Mouse (Mus musculus): ENCODE results near the gene Bnc2.

Gene Bnc2

GRCm38 (mm10) chr4:84507551-84507950 lies 167.5 kb downstream of the Bnc2 start:
- no peak for DNase-seq (ENCODE audit: inconsistent ontology term)

DNA sequence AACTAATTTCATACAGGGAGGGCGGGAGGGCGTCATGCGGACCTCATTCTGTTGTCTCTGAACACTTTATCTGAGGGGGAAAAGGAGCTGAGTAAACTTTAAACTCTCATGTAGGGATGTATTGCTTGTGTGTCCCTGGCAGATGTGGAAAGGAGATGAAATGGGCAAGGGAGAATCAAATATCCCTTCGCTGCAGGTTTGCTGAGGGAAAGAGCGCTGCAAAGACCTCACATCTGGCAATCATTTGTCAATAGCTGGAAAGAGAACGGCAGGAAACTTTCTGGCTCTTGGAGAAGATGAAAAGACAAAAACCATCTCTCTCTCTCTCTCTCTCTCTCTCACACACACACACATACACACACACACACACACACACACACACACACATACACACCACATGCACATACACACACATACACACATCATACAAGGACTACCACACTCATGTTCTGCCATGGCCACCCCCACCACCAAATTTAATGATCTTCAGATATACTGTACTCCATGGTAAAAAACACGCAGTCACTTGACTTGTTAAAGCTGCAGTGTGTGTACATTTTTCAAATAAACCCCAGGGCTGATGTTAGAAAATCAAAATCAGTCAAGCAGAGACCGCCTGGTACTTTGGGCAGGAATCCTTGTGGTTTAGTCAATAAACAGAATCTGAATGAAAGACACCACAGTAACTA lies 172.3 kb downstream of the Bnc2 start:
- DNase-seq (ENCODE audit: inconsistent ontology term): no peak

- no peak for DNase-seq (ENCODE audit: inconsistent ontology term)
Observed at GRCm38 (mm10) chr4:84500796-84501349, 174.2 kb downstream of the Bnc2 start.

- DNase-seq (ENCODE audit: inconsistent ontology term): no peak
Observed at GRCm38 (mm10) chr4:84500259-84500658, 174.8 kb downstream of the Bnc2 start.

GRCm38 (mm10) chr4:84498469-84498868 lies 176.6 kb downstream of the Bnc2 start:
- no peak for DNase-seq (ENCODE audit: inconsistent ontology term)

DNA sequence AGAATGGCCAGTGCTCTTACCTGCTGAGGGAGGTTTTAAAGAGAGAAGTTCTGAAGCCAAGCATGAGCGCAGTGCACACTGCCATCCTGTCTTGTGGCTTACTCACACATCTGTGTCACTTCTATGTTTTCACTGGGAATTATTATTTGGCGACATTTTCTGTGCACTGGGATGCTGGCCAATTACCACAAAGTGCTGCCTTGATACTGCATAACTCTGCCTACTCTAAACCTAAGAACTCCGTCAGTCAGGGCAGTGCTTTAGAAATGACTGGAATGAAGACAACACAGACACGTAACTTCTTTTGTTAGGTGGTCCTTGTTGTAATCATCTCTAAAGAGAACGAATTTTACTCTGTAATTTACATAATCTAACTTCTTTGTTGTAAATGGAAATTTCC lies 186.8 kb downstream of the Bnc2 start:
- DNase-seq (ENCODE audit: inconsistent ontology term): peak; percentile 70

GRCm38 (mm10) chr4:84482680-84483079 lies 192.4 kb downstream of the Bnc2 start:
- DNase-seq (ENCODE audit: inconsistent ontology term): no peak

- DNase-seq (ENCODE audit: inconsistent ontology term): no peak
Observed at GRCm38 (mm10) chr4:84472643-84473042, 202.4 kb downstream of the Bnc2 start.

DNA sequence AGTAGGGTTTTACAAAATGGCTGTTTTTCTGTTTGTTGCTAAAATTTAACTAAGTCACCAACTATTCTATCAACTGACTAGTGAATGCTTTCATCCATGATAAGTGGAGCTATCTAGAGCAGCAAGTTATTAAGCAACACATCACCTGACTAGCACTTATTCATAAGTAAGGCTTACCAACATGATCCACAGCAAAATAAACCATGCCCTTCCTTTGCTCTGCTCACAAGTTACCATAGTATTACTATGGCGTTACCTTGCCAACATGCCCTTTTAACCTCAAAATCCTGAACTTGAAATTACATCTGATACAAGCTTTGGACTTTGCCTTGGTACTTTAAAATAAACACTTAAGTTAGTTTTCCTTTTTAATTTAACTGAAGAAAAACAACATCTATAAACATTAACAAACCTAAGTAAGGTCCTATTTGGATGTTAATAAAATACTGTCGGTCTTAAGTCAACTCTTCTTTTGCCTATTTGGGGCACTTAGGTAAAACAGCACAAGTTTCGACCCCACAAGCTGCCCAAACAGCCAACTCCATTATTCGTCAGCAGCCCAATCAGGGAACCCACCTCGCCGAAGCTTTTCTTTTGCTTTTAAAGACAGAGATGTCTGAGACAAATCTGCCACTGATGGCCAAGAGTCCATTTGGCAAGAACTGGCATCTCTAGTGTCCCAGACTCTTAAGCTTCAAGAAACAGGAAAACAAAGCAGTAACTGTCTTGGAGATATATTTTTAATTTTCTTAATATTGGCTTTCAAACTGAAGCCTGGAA lies 204.8 kb downstream of the Bnc2 start:
- DNase-seq (ENCODE audit: inconsistent ontology term): no peak

GRCm38 (mm10) chr4:84469400-84469799 lies 205.7 kb downstream of the Bnc2 start:
- no peak for DNase-seq (ENCODE audit: inconsistent ontology term)

DNA sequence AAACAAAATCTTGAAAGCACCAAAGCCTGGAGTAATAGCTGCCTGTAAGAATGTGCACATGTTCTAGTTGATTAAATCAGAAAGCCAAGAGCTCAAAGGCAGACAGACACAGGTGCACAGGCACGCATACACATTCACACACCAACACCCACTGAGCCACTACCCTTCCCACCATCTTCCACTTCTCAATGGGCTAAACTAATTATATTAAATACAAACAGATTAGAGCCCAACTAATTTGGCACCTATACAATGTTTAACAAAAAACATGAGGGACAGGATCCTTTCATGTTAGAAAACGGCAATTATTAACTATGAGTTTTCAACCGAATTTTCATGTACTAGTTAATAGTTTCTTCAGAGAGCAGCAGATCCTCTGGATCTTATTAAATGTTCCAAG lies 207.4 kb downstream of the Bnc2 start:
- DNase-seq (ENCODE audit: inconsistent ontology term): no peak

DNA sequence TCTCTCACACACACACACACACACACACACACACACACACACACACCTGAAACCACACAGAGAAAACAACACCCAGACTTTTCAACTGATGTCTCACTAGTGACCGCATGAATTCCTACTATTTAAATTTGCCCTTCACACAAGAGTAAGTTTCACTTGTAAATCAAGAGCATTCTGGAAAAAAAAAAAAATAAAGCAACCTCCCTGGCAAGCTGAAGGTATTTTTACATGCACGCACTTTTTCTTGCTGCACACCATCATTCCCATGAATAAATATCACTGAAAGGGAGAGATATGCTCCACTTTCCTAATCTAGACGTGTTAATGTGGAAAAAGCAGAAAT lies 216.9 kb downstream of the Bnc2 start:
- DNase-seq (ENCODE audit: inconsistent ontology term): no peak

GRCm38 (mm10) chr4:84457512-84458217 lies 217.4 kb downstream of the Bnc2 start:
- DNase-seq (ENCODE audit: inconsistent ontology term): peak; percentile 36

- no peak for DNase-seq (ENCODE audit: inconsistent ontology term)
Observed at GRCm38 (mm10) chr4:84456853-84457249, 218.2 kb downstream of the Bnc2 start.

- peak; percentile 53 for DNase-seq (ENCODE audit: inconsistent ontology term)
Observed at GRCm38 (mm10) chr4:84456198-84456852, 218.8 kb downstream of the Bnc2 start.

GRCm38 (mm10) chr4:84454493-84454892 lies 220.6 kb downstream of the Bnc2 start:
- no peak for DNase-seq (ENCODE audit: inconsistent ontology term)

- DNase-seq (ENCODE audit: inconsistent ontology term): no peak
Observed at GRCm38 (mm10) chr4:84453586-84453985, 221.5 kb downstream of the Bnc2 start.

DNA sequence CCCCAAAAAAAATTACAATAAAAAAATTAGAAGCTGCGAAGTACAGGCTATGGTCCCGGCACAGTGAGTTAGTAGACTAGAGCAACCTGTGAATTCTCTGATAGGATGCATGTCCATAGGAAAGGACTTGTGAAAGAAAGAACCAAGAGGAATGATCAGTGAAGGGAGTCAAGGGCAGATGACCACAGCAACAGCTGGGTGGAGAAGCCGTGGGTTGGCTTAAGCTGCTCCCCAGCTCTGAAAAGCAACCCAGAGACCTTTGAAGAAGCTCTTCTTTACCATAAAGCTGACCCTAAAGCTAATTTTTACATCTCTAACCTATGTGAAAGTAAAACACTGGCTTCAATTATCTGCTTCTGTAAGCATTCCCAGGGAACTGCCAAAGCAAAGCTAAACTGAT lies 222.4 kb downstream of the Bnc2 start:
- DNase-seq (ENCODE audit: inconsistent ontology term): no peak

DNA sequence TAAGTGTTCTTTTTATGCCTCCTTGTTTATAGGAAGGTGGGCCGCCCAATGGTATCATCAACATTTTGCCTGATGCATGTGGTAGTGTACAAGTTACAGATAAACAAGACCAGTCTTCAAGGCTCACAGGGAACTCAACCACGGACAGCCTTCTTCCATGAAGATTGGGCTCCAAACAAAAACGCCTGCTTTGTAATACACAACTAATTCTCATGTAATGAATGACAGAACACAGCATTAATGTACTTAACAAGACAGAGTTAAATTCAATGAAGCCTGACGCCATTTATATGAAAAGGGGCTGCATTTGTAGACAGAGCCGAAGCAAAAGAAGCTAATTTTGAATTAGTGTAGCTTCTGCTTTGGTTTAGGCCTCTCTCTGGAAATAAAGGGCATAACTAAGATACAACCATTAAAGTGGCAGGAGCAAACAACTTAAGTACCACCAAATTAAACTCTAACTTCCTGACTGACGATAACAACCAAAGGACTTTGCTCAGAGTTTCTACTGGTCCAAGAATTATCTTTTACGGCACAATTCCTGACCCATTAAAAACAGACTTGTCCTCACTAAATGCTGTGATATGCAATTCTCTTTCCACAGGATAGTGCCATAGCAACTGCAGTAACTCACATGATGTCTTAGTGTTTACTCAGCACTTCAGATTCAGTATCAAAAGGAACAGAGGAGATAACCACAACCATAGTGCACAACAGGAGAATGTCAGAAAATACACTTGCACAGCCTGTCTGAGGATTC lies 225.6 kb downstream of the Bnc2 start:
- no peak for DNase-seq (ENCODE audit: inconsistent ontology term)

DNA sequence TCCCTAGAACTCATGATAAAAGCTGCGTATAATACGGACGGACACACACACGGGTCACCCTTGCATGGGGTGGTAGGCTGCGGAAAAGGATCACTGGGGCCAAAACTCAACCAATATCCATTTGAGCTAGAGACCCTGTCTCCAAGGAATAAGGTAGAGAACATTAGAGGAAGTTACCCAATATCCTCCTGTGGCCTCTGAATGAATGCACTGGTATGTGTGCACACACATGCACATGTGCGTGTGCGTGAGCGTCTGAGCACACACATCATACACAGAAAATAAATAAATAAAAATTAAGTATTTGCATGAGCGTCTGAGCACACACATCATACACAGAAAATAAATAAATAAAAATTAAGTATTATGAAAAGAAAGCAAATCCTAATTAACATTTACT lies 241.8 kb downstream of the Bnc2 start:
- DNase-seq (ENCODE audit: inconsistent ontology term): no peak

All from Muller cell, postnatal 12 days (primary cell).